Mouse (Mus musculus): ENCODE measurements around the gene Hspb6. TPM values are rescaled to one million over a fixed set of nuclear protein-coding genes. Genes with fewer than 3 reads are reported as not detected.
A peak's percentile ranks its signal among the peaks of the same experiment; 100 is the strongest.

The Hspb6 gene
- polyA plus RNA-seq (2016; fragmentation: Nextera tagmentation; extraction: Ambion mirVana), result 4.1 and 5.3 TPM in 2 replicates

DNA sequence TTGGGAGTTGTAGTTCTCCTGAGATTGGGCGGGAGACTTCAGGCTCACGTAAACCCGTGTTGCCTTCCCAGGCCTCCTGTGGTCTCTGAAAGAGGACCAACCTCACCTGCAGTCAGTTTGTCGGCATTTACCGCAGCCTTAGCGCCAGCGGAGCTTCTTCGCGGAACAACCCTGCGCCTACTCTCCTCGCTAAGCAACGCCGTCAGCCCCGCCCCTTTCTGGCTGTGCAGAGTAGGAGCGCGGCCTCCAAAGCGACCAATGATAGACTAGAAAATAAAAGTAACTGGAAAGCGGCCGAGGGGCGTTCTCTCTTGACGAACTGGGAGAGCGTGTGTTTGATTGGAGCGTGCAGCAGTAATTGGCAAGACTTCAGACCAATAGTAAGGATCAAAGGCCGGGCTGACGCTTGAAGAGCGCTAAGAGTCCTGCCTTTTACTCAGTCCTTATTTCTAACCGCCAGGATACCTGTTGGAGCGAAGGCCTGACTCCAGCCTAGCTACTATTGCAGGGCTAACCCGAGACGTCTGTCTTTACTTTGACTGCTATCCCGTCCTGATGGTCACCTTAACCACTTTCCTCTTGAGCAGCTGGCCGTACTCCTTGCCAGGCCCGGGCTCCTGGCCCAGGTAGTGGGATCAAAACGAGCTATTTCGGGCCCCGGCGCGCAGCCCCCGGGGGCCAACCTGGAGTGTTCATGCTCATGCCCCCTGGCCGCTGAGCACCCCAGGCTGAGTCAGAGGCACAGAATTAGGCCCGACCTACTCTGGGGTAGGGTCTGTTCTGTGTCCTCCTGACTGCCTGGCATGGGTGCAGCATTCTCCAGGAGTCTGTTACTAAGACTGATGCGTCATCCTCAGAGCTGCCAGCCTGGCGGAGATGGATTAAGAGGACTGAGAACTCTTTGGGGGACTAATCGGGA, at the start of gene Hspb6, which contains the start of gene Proser3:
Hspb6 (plus strand) TSS at position 77 of the 919 bp plus-strand sequence.
Proser3 (minus strand) TSS at position 198 of the 919 bp plus-strand sequence.
- Histone ChIP-seq H3K4me1 (replicated peaks) (peaks cover 19% of the 10 kb centered on the region), H3K36me3 (peaks cover 56% of the 10 kb centered on the region), H3K27ac (peak within 1 kb of the TSS; percentile 96), H3K4me3 (peak within 1 kb of the TSS; percentile 68), H3K9me3 (no peaks in the 10 kb centered on the region), H3K27me3 (ENCODE audit: insufficient read depth, poor library complexity, severe bottlenecking) (peaks cover 6% of the 10 kb centered on the region; the same call in 1 of the 2 replicates)
- peak; percentile 95 for DNase-seq (ENCODE audit: low spot score)
- WGBS, result under 1% methylated on average over 44 of the region's 44 CpGs

DNA sequence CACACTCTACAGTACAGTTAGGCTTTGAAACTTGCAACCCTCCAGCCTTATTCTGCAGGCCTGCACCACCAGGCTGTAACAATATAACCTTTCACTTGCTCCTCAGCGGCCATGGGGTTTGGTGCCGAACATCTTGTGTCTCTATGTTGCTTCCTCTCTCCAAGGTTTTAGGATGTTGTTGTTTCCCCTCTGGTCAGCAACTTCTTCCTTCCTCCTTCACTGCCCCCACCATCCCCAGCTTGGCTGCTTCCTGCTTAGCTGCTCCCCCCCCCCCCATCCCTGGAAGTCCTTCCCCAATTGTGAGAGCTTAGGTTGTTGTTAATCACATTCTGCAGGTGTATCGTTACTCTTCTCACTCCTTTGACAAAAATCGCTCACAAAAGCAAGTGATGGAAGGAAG, 43.9 kb upstream of the Hspb6 start:
- WGBS, result 74% methylated on average over 4 of the region's 4 CpGs
- Histone ChIP-seq H3K4me1 (replicated peaks) (no peaks in the 10 kb centered on the region), H3K9me3 (no peaks in the 10 kb centered on the region), H3K36me3 (no peaks in the 10 kb centered on the region), H3K27me3 (ENCODE audit: insufficient read depth, poor library complexity, severe bottlenecking) (no peaks in the 10 kb centered on the region), H3K4me3 (no peak overlapping the region), H3K27ac (no peak overlapping the region)
- no peak for DNase-seq (ENCODE audit: low spot score)

DNA sequence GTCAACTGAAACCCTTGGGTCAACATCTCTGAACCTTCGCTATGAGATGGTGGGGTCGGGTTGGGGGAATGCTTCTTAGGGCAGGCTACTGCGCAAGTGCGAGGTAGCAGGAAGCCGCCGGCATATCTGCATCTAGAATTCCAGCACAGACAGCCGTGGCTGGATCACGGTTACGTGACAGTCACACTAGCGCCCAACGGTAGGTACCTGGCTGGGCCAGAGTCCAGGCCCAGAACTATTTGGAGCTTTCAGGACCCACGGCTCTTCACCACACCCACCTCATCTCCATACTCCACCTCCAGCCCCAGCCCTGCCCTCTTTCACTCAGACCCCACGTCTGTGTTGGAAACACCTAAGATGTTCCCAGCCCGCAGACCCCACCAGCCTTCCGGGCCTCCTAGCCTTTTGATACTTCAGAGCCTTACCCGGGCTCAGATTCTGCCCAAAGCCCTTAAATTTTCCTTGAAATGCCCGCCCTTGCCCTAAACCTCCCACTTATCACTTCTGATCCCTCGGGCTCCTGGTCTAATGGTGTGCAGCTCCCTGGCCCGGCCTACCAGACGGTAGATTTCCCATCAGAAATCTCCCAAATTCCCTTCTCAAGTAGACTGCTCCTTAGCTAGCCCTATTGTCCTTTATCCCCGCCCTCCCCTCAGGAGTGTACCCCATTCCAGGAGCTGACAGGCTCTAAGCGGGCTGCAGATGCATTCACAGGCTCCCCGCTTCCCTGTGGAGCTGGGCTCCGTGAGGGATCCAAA, 36.8 kb upstream of the Hspb6 start:
- 60% methylated on average over 24 of the region's 24 CpGs for WGBS
- Histone ChIP-seq H3K4me3 (no peak overlapping the region), H3K9me3 (no peaks in the 10 kb centered on the region), H3K4me1 (replicated peaks) (peaks cover 9% of the 10 kb centered on the region), H3K27me3 (ENCODE audit: insufficient read depth, poor library complexity, severe bottlenecking) (peaks cover 4% of the 10 kb centered on the region; the same call in 1 of the 2 replicates), H3K36me3 (no peaks in the 10 kb centered on the region), H3K27ac (no peak overlapping the region)
- no peak for DNase-seq (ENCODE audit: low spot score)

DNA sequence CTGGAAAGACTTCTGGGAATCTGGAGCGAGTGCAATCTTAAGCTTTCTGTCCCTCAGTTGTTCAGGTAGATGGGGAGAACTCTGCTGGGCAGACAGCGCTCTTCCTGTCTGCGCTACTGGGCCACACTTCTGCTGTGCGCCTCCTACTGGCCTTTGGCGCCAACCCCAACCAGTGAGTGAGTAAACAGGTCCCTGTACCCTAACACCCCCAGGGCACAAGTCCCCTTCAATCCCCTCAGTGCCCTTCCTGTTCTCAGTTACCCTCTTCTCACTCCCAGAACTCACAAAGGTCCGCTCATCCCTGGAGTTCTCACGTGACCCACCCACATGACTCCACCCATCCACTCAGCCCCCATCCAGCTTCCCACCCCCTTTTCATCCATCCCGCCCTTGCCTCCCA, 33.7 kb upstream of the Hspb6 start:
- peaks cover 27% of the 10 kb centered on the region for H3K4me1 ChIP-seq (replicated peaks)
- peaks cover 9% of the 10 kb centered on the region for H3K27me3 ChIP-seq (ENCODE audit: insufficient read depth, poor library complexity, severe bottlenecking)
- H3K36me3 ChIP-seq, result peaks cover 10% of the 10 kb centered on the region
- H3K4me3 ChIP-seq, result peak overlapping the region; percentile 23
- WGBS, result 42% methylated on average over 8 of the region's 8 CpGs
- no peaks in the 10 kb centered on the region for H3K9me3 ChIP-seq
- H3K27ac ChIP-seq, result no peak overlapping the region
- no peak for DNase-seq (ENCODE audit: low spot score)

DNA sequence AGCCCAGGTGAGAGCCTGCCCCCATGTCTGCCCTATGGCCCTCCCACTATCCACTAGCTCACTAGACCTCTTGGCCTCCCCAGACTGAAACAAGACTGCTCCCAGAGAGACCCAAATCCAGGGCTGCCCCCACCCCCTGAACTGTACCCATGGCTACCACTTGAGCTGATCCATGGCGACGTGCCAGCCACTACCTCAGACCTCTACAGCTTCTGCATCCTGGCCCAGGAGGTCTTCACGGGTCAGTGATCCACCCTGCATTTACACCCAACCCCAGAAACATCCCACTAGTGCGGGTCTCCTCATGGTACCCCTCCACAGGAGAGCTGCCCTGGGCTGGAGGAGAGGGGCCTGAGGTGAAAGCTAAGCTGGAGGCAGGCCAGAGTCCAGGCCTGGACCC, 31.6 kb upstream of the Hspb6 start:
- Histone ChIP-seq H3K9me3 (no peaks in the 10 kb centered on the region), H3K4me1 (replicated peaks) (peaks cover 27% of the 10 kb centered on the region), H3K36me3 (peaks cover 30% of the 10 kb centered on the region), H3K27ac (peak overlapping the region; percentile 17; the same call in 1 of the 2 replicates), H3K4me3 (no peak overlapping the region), H3K27me3 (ENCODE audit: insufficient read depth, poor library complexity, severe bottlenecking) (peaks cover 15% of the 10 kb centered on the region)
- WGBS, result 64% methylated on average over 4 of the region's 4 CpGs
- DNase-seq (ENCODE audit: low spot score), result no peak

DNA sequence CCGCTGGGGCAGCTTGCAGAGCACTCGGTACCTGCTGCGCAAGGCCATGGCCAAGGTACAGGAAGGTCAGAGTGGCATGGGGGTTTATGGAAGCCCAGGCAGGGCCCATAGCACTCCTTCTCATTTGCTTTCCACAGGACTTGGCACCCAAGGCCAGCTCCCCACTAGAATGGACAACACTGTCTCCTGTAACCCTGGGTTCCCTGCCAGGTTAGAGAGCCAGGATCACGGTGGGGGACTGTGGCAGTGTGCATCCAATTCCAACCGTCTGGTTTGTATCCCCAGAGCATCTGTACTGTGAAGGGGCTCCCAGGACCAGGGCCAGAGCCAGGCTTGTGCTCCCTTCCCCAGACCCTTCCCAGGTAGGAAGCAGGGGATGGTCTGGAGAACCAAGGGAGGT, 31.1 kb upstream of the Hspb6 start:
- no peak for DNase-seq (ENCODE audit: low spot score)
- no peaks in the 10 kb centered on the region for H3K9me3 ChIP-seq
- H3K27ac ChIP-seq, result peak overlapping the region; percentile 17; the same call in 1 of the 2 replicates
- peaks cover 29% of the 10 kb centered on the region for H3K4me1 ChIP-seq (replicated peaks)
- H3K4me3 ChIP-seq, result no peak overlapping the region
- H3K36me3 ChIP-seq, result peaks cover 35% of the 10 kb centered on the region
- H3K27me3 ChIP-seq (ENCODE audit: insufficient read depth, poor library complexity, severe bottlenecking), result peaks cover 11% of the 10 kb centered on the region
- WGBS, result 76% methylated on average over 5 of the region's 5 CpGs

DNA sequence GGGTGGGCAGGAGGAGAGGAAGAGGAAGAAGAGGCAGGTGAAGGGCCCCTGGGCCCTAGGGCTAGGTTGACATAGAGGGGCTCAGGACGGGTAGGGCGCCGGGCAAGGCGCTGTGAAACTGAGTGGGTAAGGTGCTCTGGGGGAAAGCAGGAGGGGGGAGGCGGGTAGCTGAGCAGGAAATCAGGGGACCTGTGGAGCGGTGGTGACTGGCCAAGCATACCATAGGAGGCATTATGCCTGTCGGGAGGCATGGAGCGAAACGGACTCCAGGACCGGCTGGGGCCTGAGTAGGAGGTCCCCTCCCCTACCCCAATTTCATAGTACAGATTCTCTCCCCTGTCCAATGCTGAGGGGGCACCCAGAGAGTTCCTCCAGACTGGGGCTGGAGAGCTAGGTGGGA, 29.1 kb upstream of the Hspb6 start:
- DNase-seq (ENCODE audit: low spot score), result no peak
- H3K27me3 ChIP-seq (ENCODE audit: insufficient read depth, poor library complexity, severe bottlenecking), result peaks cover 23% of the 10 kb centered on the region
- no peak overlapping the region for H3K4me3 ChIP-seq
- H3K9me3 ChIP-seq, result no peaks in the 10 kb centered on the region
- H3K4me1 ChIP-seq (replicated peaks), result peaks cover 42% of the 10 kb centered on the region
- peaks cover 55% of the 10 kb centered on the region for H3K36me3 ChIP-seq
- 80% methylated on average over 10 of the region's 10 CpGs for WGBS
- H3K27ac ChIP-seq, result no peak overlapping the region

DNA sequence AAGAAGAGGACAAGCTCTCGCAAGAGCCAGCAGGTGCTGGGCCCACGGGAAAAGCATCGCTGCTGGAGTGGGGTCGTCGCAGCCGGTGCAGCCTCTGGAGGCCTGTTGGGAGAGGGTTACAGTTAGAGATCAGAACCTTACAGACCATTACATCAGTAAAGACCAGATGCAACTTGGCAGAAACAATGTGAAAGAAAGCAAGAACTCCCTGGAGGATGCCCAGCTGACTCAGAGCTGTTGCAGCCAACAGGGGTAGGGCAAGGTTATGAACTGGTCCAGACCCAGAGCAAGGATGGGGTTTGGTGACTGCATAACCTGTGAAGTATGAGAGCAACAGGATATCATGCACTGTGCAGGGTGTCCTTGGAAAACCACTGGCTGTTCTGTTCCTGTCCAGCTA, 27.5 kb upstream of the Hspb6 start:
- Histone ChIP-seq H3K27ac (no peak overlapping the region), H3K4me1 (replicated peaks) (peaks cover 36% of the 10 kb centered on the region), H3K9me3 (no peaks in the 10 kb centered on the region), H3K36me3 (peaks cover 71% of the 10 kb centered on the region), H3K27me3 (ENCODE audit: insufficient read depth, poor library complexity, severe bottlenecking) (peaks cover 30% of the 10 kb centered on the region), H3K4me3 (no peak overlapping the region)
- WGBS, result 81% methylated on average over 6 of the region's 6 CpGs
- DNase-seq (ENCODE audit: low spot score), result no peak

DNA sequence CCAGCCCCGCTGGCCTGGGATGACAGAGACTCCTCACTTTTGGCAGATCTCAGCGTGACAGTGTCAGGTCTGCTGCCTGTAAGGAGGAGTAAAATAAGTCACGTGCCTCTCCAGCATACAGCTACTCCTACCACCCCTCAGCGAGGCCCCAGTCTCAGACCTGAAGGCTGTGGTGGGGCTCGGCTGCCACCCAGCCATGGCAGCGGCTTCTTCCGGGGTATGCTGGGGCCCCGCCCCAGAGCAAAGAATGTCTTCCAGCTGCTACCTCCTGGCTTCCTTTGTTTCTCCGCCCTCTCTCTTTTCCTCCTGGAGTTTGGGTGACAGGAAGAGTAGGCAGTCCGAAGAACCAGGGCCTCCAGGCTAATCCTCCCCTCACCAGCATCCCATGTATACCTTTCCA, 26.0 kb upstream of the Hspb6 start:
- peaks cover 26% of the 10 kb centered on the region for H3K4me1 ChIP-seq (replicated peaks)
- H3K9me3 ChIP-seq, result no peaks in the 10 kb centered on the region
- 0 out of 2 replicates have a peak overlapping the region, but pooled peaks have one; percentile 6 for H3K4me3 ChIP-seq
- no peak for DNase-seq (ENCODE audit: low spot score)
- peaks cover 86% of the 10 kb centered on the region for H3K36me3 ChIP-seq
- H3K27ac ChIP-seq, result 0 out of 2 replicates have a peak overlapping the region, but pooled peaks have one; percentile 24
- peaks cover 30% of the 10 kb centered on the region for H3K27me3 ChIP-seq (ENCODE audit: insufficient read depth, poor library complexity, severe bottlenecking)
- WGBS, result 33% methylated on average over 10 of the region's 10 CpGs

DNA sequence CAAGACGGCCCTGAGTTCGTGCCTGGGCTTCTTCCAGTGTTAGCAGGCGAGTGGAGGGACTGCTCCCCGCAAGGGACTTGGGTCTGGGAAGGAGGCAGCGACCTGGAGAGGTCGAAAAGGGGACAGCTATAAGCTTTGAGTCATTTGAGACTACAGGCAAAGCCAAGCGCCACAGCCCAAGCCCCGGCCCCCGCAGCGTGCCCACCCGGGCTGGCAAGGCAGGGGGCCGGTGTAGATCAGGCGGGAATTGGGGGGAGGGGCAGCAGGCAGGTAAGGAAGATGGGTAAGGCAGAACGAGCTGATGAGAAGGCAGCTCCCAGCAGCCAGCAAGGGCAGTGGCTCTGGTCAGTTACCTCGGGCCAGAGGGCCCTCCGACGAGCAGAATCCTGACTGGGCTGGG, 25.6 kb upstream of the Hspb6 start:
- no peak for DNase-seq (ENCODE audit: low spot score)
- H3K36me3 ChIP-seq, result peaks cover 91% of the 10 kb centered on the region
- H3K9me3 ChIP-seq, result no peaks in the 10 kb centered on the region
- H3K27ac ChIP-seq, result 0 out of 2 replicates have a peak overlapping the region, but pooled peaks have one; percentile 24
- H3K4me3 ChIP-seq, result peak overlapping the region; percentile 20; the same call in 1 of the 2 replicates
- H3K27me3 ChIP-seq (ENCODE audit: insufficient read depth, poor library complexity, severe bottlenecking), result peaks cover 32% of the 10 kb centered on the region
- 23% methylated on average over 17 of the region's 17 CpGs for WGBS
- H3K4me1 ChIP-seq (replicated peaks), result peaks cover 25% of the 10 kb centered on the region

DNA sequence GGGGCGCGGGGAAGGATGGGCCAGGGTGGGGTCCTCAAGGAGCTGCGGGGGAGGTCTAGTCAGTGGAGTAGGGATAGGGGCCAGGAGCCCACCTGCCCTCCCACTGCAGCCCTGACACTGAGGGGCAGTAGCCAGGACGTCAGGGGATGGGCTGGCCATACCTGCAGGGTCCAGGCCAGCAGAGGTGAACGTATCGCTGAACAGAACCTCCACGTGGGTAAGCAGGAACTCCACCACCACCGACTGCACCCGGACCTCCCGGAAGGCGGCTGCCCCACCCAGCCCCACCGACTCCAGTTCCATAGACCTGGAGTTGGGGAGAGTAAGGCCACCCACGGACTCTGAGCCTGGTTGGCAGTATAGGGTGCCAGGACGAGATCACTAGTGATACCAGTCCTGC, 25.0 kb upstream of the Hspb6 start:
- peaks cover 35% of the 10 kb centered on the region for H3K27me3 ChIP-seq (ENCODE audit: insufficient read depth, poor library complexity, severe bottlenecking)
- peaks cover 96% of the 10 kb centered on the region for H3K36me3 ChIP-seq
- peaks cover 25% of the 10 kb centered on the region for H3K4me1 ChIP-seq (replicated peaks)
- no peak for DNase-seq (ENCODE audit: low spot score)
- no peak overlapping the region for H3K27ac ChIP-seq
- 0 out of 2 replicates have a peak overlapping the region, but pooled peaks have one; percentile 20 for H3K4me3 ChIP-seq
- H3K9me3 ChIP-seq, result no peaks in the 10 kb centered on the region
- 85% methylated on average over 14 of the region's 14 CpGs for WGBS

DNA sequence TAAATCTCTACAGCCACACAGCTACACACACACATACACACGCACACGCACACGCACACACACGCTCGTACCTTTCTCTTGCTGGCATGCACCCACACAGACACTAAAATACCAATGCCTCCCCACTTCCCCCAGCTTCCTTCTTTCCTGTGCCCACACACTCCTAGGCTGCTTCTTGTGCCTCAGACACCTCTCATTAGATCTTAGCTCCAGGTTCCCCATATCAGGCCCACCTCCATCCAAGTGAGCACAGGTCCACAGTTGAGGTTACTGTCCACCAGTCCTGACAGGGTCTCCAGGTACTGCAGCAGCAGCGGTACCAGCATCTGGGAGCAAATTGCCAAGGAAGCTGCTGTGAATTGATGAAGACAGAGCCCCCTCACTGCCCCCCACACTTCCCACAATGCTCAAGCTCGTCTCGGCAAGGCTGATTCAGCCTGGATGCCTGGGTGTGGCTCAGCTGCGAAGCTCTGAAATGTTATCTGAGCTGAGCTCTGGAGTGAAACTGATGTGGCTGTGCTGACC, 20.6 kb upstream of the Hspb6 start:
- no peaks in the 10 kb centered on the region for H3K9me3 ChIP-seq
- H3K36me3 ChIP-seq, result peaks cover 67% of the 10 kb centered on the region
- H3K4me1 ChIP-seq (replicated peaks), result peaks cover 54% of the 10 kb centered on the region
- H3K27me3 ChIP-seq (ENCODE audit: insufficient read depth, poor library complexity, severe bottlenecking), result peaks cover 40% of the 10 kb centered on the region
- H3K27ac ChIP-seq, result no peak overlapping the region
- DNase-seq (ENCODE audit: low spot score), result no peak
- H3K4me3 ChIP-seq, result no peak overlapping the region
- WGBS, result 82% methylated on average over 9 of the region's 9 CpGs
